Mouse (Mus musculus): ENCODE data around the gene Glrx5. TPM values are rescaled to one million over a fixed set of nuclear protein-coding genes. Genes with fewer than 3 reads are reported as not detected.
A peak's percentile ranks its signal among the peaks of the same experiment; 100 is the strongest.

Gene Glrx5
- total and polyA plus RNA-seq, 2 experiments from 2014 or later = 43.1 to 199 TPM

GRCm38 (mm10) chr12:105038211-105038610 is 5.7 kb downstream of the Glrx5 start:
- no peak overlapping the region for H3K4me3 ChIP-seq (ENCODE audit: low read length)
- H3K36me3 ChIP-seq (ENCODE audit: insufficient read depth, low read length) = peaks cover 30% of the 10 kb centered on the region; the same call in 1 of the 2 replicates
- H3K27ac ChIP-seq = no peak overlapping the region
- peaks cover 16% of the 10 kb centered on the region; the same call in 1 of the 2 replicates for H3K4me1 ChIP-seq (ENCODE audit: insufficient read depth, low read length)
- no peaks in the 10 kb centered on the region for H3K9me3 ChIP-seq (ENCODE audit: low read length)
- DNase-seq (ENCODE audit: low spot score) (no peak), ATAC-seq (no peak)
- no peak overlapping the region for H3K4me2 ChIP-seq (ENCODE audit: low read depth, low read length)
- no peaks in the 10 kb centered on the region for H3K27me3 ChIP-seq (ENCODE audit: insufficient read depth, low read length)
- WGBS = 86% methylated on average over 11 of the region's 11 CpGs
- no peak for TF ChIP-seq CTCF (IDR thresholded peaks at IDR 0.05; ENCODE audit: low read depth)
- H3K9ac ChIP-seq (replicated peaks; ENCODE audit: low read length) = no peak overlapping the region

- no peak for DNase-seq (ENCODE audit: low spot score)
- Histone ChIP-seq H3K36me3 (ENCODE audit: insufficient read depth, low read length) (peaks cover 30% of the 10 kb centered on the region; the same call in 1 of the 2 replicates), H3K4me3 (ENCODE audit: low read length) (no peak overlapping the region), H3K4me2 (ENCODE audit: low read depth, low read length) (no peak overlapping the region), H3K27me3 (ENCODE audit: insufficient read depth, low read length) (no peaks in the 10 kb centered on the region), H3K9me3 (ENCODE audit: low read length) (no peaks in the 10 kb centered on the region), H3K27ac (no peak overlapping the region), H3K9ac (replicated peaks; ENCODE audit: low read length) (no peak overlapping the region), H3K4me1 (ENCODE audit: insufficient read depth, low read length) (peaks cover 9% of the 10 kb centered on the region; the same call in 1 of the 2 replicates)
- ATAC-seq = no peak
- TF ChIP-seq CTCF (IDR thresholded peaks at IDR 0.05; ENCODE audit: low read depth) = no peak
- WGBS = 85% methylated on average over 7 of the region's 7 CpGs
These were observed 6.4 kb downstream of the Glrx5 start for GRCm38 (mm10) chr12:105038918-105039317.

GRCm38 (mm10) chr12:105039578-105040289 is 7.2 kb downstream of the Glrx5 start:
- ATAC-seq (no peak), DNase-seq (ENCODE audit: low spot score) (no peak)
- Histone ChIP-seq H3K4me1 (ENCODE audit: insufficient read depth, low read length) (peaks cover 1% of the 10 kb centered on the region; the same call in 1 of the 2 replicates), H3K36me3 (ENCODE audit: insufficient read depth, low read length) (peaks cover 30% of the 10 kb centered on the region; the same call in 1 of the 2 replicates), H3K4me2 (ENCODE audit: low read depth, low read length) (no peak overlapping the region), H3K9me3 (ENCODE audit: low read length) (no peaks in the 10 kb centered on the region), H3K27me3 (ENCODE audit: insufficient read depth, low read length) (no peaks in the 10 kb centered on the region), H3K9ac (replicated peaks; ENCODE audit: low read length) (no peak overlapping the region), H3K27ac (no peak overlapping the region), H3K4me3 (ENCODE audit: low read length) (no peak overlapping the region)
- no peak for TF ChIP-seq CTCF (IDR thresholded peaks at IDR 0.05; ENCODE audit: low read depth)
- 61% methylated on average over 12 of the region's 12 CpGs for WGBS

GRCm38 (mm10) chr12:105040950-105041349 is 8.5 kb downstream of the Glrx5 start:
- H3K4me3 ChIP-seq (ENCODE audit: low read length) = no peak overlapping the region
- DNase-seq (ENCODE audit: low spot score) (peak; percentile 21), ATAC-seq (no peak)
- H3K4me2 ChIP-seq (ENCODE audit: low read depth, low read length) = no peak overlapping the region
- H3K4me1 ChIP-seq (ENCODE audit: insufficient read depth, low read length) = no peaks in the 10 kb centered on the region
- H3K36me3 ChIP-seq (ENCODE audit: insufficient read depth, low read length) = peaks cover 30% of the 10 kb centered on the region; the same call in 1 of the 2 replicates
- no peaks in the 10 kb centered on the region for H3K27me3 ChIP-seq (ENCODE audit: insufficient read depth, low read length)
- H3K9me3 ChIP-seq (ENCODE audit: low read length) = no peaks in the 10 kb centered on the region
- H3K9ac ChIP-seq (replicated peaks; ENCODE audit: low read length) = no peak overlapping the region
- WGBS = 87% methylated on average over 7 of the region's 7 CpGs
- TF ChIP-seq CTCF (IDR thresholded peaks at IDR 0.05; ENCODE audit: low read depth) = no peak
- H3K27ac ChIP-seq = no peak overlapping the region

- H3K36me3 ChIP-seq (ENCODE audit: insufficient read depth, low read length) = peaks cover 25% of the 10 kb centered on the region; the same call in 1 of the 2 replicates
- no peak for TF ChIP-seq CTCF (IDR thresholded peaks at IDR 0.05; ENCODE audit: low read depth)
- WGBS = 92% methylated on average over 5 of the region's 5 CpGs
These were observed 10.6 kb downstream of the Glrx5 start for GRCm38 (mm10) chr12:105043081-105043480.

GRCm38 (mm10) chr12:105044775-105045174 is 12.3 kb downstream of the Glrx5 start:
- ATAC-seq (no peak), DNase-seq (ENCODE audit: low spot score) (no peak)
- peaks cover 25% of the 10 kb centered on the region; the same call in 1 of the 2 replicates for H3K36me3 ChIP-seq (ENCODE audit: insufficient read depth, low read length)
- H3K4me3 ChIP-seq (ENCODE audit: low read length) = no peak overlapping the region
- H3K4me1 ChIP-seq (ENCODE audit: insufficient read depth, low read length) = no peaks in the 10 kb centered on the region
- no peaks in the 10 kb centered on the region for H3K27me3 ChIP-seq (ENCODE audit: insufficient read depth, low read length)
- WGBS = 89% methylated on average over 9 of the region's 9 CpGs
- no peak overlapping the region for H3K9ac ChIP-seq (replicated peaks; ENCODE audit: low read length)
- no peak for TF ChIP-seq CTCF (IDR thresholded peaks at IDR 0.05; ENCODE audit: low read depth)
- no peaks in the 10 kb centered on the region for H3K9me3 ChIP-seq (ENCODE audit: low read length)
- no peak overlapping the region for H3K27ac ChIP-seq
- H3K4me2 ChIP-seq (ENCODE audit: low read depth, low read length) = no peak overlapping the region

More at GRCm38 (mm10) chr12:105043081-105043480, 10.6 kb downstream of the Glrx5 start:
- Histone ChIP-seq H3K4me3 (ENCODE audit: low read length) (no peak overlapping the region), H3K27me3 (ENCODE audit: insufficient read depth, low read length) (no peaks in the 10 kb centered on the region), H3K9me3 (ENCODE audit: low read length) (no peaks in the 10 kb centered on the region), H3K4me1 (ENCODE audit: insufficient read depth, low read length) (no peaks in the 10 kb centered on the region), H3K4me2 (ENCODE audit: low read depth, low read length) (no peak overlapping the region), H3K27ac (no peak overlapping the region), H3K9ac (replicated peaks; ENCODE audit: low read length) (no peak overlapping the region)
- no peak for ATAC-seq
- DNase-seq (ENCODE audit: low spot score) = no peak

- no peaks in the 10 kb centered on the region for H3K27me3 ChIP-seq (ENCODE audit: insufficient read depth, low read length)
- ATAC-seq (no peak), DNase-seq (ENCODE audit: low spot score) (no peak)
- no peak overlapping the region for H3K4me2 ChIP-seq (ENCODE audit: low read depth, low read length)
- no peaks in the 10 kb centered on the region for H3K4me1 ChIP-seq (ENCODE audit: insufficient read depth, low read length)
- TF ChIP-seq CTCF (IDR thresholded peaks at IDR 0.05; ENCODE audit: low read depth) = no peak
- no peak overlapping the region for H3K4me3 ChIP-seq (ENCODE audit: low read length)
- no peaks in the 10 kb centered on the region for H3K36me3 ChIP-seq (ENCODE audit: insufficient read depth, low read length)
- WGBS = 57% methylated on average over 17 of the region's 17 CpGs
- no peak overlapping the region for H3K27ac ChIP-seq
- H3K9me3 ChIP-seq (ENCODE audit: low read length) = no peaks in the 10 kb centered on the region
- H3K9ac ChIP-seq (replicated peaks; ENCODE audit: low read length) = no peak overlapping the region
These were observed 15.9 kb downstream of the Glrx5 start for GRCm38 (mm10) chr12:105048301-105048863.

Data from hindbrain, postnatal 0 days (tissue).